Mouse (Mus musculus): ENCODE results near the gene Wdr95. TPM values are rescaled to one million over a fixed set of nuclear protein-coding genes. Genes with fewer than 3 reads are reported as not detected.

The Wdr95 gene
- polyA plus RNA-seq, 1 experiment from 2014 or later = not detected

DNA sequence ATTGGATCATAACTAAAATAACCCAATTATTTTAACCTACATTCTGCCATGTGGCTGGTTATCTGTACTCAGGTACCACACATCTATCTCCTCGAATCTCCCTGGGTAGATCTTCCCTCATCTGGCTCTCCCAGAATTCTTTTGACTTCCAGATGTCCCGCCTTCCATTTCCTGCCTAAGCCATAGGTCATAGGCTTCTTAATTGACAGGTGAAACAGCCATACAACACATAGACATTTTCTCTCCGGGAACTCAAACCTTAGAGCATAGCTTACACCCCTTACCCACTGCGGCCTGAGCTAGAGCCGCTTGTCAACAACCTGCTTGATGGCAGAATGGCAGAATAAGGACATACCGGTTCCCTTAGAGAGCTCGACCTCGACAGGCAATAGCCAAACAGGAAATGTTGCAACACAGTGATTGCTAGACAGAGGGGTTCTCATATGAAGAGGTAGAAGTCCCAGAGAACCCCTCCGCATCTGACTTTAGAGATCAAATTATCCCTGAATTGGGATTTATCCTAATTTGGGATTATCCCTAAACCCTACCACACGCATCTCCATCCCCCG is 58.9 kb downstream of the Wdr95 start:
- H3K9ac ChIP-seq = no peak overlapping the region
- H3K27ac ChIP-seq = no peak overlapping the region
- no peaks in the 10 kb centered on the region for H3K27me3 ChIP-seq (replicated peaks)
- no peak overlapping the region for H3K4me2 ChIP-seq (replicated peaks)
- H3K36me3 ChIP-seq = no peaks in the 10 kb centered on the region
- WGBS = 84% methylated on average over 11 of the region's 11 CpGs
- H3K9me3 ChIP-seq = no peaks in the 10 kb centered on the region
- 0 out of 2 replicates have a peak, but pooled peaks cover 8% of the 10 kb centered on the region for H3K4me1 ChIP-seq (replicated peaks)
- ATAC-seq = no peak
- no peak overlapping the region for H3K4me3 ChIP-seq (replicated peaks)

DNA sequence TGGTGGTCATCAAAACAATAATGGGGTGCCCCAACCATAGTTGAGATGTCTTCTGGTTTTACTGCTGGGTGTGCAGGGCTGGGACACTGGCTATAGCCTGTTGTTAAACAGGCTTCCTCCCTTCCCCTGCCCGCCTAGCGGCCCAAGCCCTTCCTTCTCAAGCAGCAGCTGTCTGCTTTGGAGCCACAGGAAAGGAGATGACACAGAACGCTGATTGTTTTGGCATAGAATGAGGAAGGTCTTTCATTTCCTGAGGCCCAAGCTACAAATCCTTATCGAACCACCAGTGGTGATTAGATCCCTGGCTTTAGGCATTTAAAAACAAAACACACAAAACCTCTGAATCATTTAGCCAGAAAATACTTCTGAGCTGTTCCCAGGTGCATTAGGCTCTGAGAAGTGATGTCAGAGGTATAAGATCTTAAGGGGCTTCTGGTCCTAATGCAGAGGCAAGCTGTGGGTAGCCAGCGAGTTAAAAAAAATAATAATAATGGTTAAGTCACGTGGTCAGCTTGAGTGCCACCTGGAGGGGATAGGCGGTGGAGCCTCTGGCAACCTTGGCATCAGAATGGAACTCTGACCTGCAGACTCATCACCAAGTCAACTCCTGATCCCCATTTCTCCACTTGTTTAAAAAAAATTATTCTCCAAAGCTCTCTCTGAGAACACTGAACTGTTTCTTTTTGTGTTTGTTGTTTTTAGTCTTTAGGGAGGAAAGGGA is 60.5 kb downstream of the Wdr95 start:
- Histone ChIP-seq H3K9ac (no peak overlapping the region), H3K36me3 (no peaks in the 10 kb centered on the region), H3K27ac (no peak overlapping the region), H3K4me2 (replicated peaks) (no peak overlapping the region), H3K9me3 (no peaks in the 10 kb centered on the region), H3K27me3 (replicated peaks) (no peaks in the 10 kb centered on the region), H3K4me3 (replicated peaks) (no peak overlapping the region), H3K4me1 (replicated peaks) (0 out of 2 replicates have a peak, but pooled peaks cover 8% of the 10 kb centered on the region)
- 46% methylated on average over 7 of the region's 7 CpGs for WGBS
- no peak for ATAC-seq

DNA sequence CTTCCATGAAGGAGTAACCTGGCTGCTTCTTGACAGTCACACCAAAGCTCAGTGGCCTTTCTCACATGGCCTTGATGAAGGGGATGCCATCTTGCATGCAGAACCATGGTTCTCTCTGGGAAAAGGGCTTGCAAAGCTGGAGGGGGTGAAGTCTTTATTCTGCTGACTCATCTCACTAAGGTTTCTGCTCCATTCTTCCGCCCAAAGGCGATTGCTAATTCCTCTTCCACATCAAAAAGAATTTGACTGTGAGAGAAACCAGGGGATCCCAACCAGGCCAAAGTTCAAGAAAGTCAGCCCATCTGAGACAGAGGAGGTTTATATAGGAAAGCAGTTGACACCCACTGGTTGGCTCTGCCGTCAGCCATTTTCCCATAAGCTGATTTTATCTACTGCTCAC is 61.5 kb downstream of the Wdr95 start:
- no peak overlapping the region for H3K4me2 ChIP-seq (replicated peaks)
- WGBS = 41% methylated on average over 3 of the region's 3 CpGs
- no peak overlapping the region for H3K27ac ChIP-seq
- H3K9me3 ChIP-seq = no peaks in the 10 kb centered on the region
- H3K9ac ChIP-seq = no peak overlapping the region
- no peak for ATAC-seq
- H3K36me3 ChIP-seq = no peaks in the 10 kb centered on the region
- no peaks in the 10 kb centered on the region for H3K27me3 ChIP-seq (replicated peaks)
- H3K4me3 ChIP-seq (replicated peaks) = no peak overlapping the region
- 0 out of 2 replicates have a peak, but pooled peaks cover 5% of the 10 kb centered on the region for H3K4me1 ChIP-seq (replicated peaks)

DNA sequence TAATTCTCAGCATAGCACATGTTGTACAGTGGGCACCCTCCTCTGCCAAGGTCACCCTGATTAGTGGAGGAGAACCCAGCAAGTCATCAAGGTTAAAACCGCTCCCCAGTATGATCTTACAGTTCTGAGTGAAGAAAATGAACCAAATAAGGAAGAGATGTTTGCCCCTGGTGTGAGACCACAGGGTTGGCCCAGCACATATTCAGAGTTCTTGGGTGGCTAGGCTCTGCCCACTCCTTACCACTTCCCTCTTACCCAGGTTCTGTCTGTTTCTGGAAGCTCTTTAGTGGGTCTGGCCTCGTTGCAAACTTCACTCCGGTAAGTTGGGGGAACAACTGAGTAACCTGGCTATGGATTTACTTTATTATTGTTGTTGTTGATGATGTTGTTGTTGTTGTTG is 65.7 kb downstream of the Wdr95 start:
- H3K4me1 ChIP-seq (replicated peaks) = no peaks in the 10 kb centered on the region
- no peak for ATAC-seq
- H3K36me3 ChIP-seq = no peaks in the 10 kb centered on the region
- no peak overlapping the region for H3K4me2 ChIP-seq (replicated peaks)
- WGBS = 85% methylated on average over 3 of the region's 3 CpGs
- no peaks in the 10 kb centered on the region for H3K9me3 ChIP-seq
- no peak overlapping the region for H3K27ac ChIP-seq
- no peak overlapping the region for H3K4me3 ChIP-seq (replicated peaks)
- H3K27me3 ChIP-seq (replicated peaks) = no peaks in the 10 kb centered on the region
- H3K9ac ChIP-seq = no peak overlapping the region

DNA sequence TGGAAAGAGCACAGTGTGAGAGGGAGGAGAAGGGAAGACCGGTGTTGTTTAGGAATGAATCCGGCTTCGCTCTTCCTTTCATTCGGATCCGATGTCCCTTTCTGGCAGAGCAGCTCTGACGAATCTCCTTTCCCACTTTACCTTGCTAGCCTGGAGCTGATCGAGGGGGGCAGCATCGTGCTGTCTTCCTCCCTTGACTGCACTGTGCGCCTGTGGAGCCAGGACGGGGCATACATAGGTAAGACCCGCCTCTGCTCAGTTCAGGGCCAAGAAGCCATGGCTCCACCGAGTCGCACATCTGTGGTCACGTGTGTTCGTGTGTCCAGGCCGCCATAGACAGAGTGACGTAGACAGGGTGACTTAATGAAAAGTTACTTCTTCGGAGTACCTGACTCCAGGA is 68.9 kb downstream of the Wdr95 start:
- 54% methylated on average over 18 of the region's 18 CpGs for WGBS
- no peak for ATAC-seq
- Histone ChIP-seq H3K4me1 (replicated peaks) (no peaks in the 10 kb centered on the region), H3K36me3 (no peaks in the 10 kb centered on the region), H3K27ac (no peak overlapping the region), H3K4me2 (replicated peaks) (no peak overlapping the region), H3K4me3 (replicated peaks) (no peak overlapping the region), H3K9me3 (no peaks in the 10 kb centered on the region), H3K27me3 (replicated peaks) (no peaks in the 10 kb centered on the region), H3K9ac (no peak overlapping the region)

DNA sequence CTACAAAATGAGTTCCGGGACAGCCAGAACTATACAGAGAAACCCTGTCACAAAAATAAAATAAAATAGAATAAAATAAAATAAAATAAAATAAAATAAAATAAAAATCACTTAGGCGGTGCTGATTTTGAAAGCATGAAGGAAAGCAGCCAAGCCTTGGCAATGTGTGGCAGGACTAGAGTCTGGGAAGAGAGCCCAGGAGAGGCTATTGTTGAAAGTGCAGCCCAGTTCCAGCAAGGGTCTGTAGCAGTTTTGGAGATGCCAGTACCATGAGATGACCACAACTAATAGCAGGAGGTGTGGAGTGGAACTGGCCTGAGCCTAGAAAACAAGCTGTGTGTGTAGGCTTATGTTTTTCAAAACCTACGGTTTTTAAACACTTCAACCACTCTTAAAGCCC is 73.5 kb downstream of the Wdr95 start:
- Histone ChIP-seq H3K36me3 (no peaks in the 10 kb centered on the region), H3K4me1 (replicated peaks) (no peaks in the 10 kb centered on the region), H3K27me3 (replicated peaks) (no peaks in the 10 kb centered on the region), H3K9me3 (no peaks in the 10 kb centered on the region), H3K27ac (no peak overlapping the region), H3K9ac (no peak overlapping the region), H3K4me3 (replicated peaks) (no peak overlapping the region), H3K4me2 (replicated peaks) (no peak overlapping the region)
- ATAC-seq = no peak
- WGBS = 96% methylated on average over 3 of the region's 3 CpGs

DNA sequence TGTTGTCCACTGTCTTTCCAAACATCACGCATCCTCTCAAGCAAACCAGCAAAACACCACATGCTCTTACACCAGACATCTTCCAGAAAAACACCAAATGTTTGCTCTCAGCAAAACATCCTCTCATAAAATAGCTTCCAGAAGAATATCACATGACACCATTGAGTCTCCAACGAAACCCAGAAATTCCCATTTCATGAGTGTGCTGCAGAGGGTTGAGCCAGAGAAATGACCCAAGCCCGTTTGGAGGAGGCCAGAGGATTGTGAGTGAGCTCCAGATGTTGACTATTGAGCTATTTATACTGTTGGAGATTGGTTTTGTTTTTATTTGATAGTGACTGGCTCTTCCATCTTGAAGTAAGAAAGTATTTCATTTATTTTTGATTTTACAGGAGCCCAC is 74.8 kb downstream of the Wdr95 start:
- no peak for ATAC-seq
- no peak overlapping the region for H3K9ac ChIP-seq
- no peaks in the 10 kb centered on the region for H3K4me1 ChIP-seq (replicated peaks)
- H3K9me3 ChIP-seq = no peaks in the 10 kb centered on the region
- H3K36me3 ChIP-seq = no peaks in the 10 kb centered on the region
- H3K27me3 ChIP-seq (replicated peaks) = no peaks in the 10 kb centered on the region
- H3K4me2 ChIP-seq (replicated peaks) = no peak overlapping the region
- H3K4me3 ChIP-seq (replicated peaks) = no peak overlapping the region
- no peak overlapping the region for H3K27ac ChIP-seq
- WGBS = 66% methylated on average over 3 of the region's 3 CpGs

DNA sequence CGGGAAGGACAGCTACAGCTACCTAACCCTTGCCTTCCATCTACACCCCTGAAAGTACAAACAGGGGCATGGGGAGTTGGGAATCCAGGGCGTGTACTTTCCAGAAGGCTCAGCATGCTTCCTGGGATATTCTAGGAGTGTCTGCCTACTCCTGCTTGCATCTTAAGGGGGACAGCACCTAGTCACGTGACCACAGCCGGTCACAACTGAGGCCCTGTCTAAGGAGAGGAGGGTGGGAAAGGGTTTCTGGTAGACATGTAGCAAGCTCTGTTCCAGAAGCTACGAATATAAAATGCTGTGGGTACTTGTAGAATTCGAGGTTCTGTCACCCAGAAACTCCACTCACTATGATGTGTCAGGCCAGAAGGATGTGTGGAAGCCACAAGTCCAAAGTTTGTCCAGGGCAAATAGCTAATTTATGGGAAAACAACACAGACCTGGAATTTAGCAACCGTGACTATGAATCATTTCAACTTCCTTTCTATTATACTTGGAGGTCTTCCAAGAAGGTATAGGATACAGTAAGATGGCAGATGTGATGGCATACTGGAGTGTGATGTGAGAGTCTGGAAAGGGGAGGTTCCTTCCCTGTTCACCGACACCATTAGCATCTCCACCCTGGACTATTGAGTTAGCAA is 78.7 kb downstream of the Wdr95 start:
- Histone ChIP-seq H3K4me2 (replicated peaks) (no peak overlapping the region), H3K27ac (no peak overlapping the region), H3K36me3 (no peaks in the 10 kb centered on the region), H3K9me3 (no peaks in the 10 kb centered on the region), H3K4me3 (replicated peaks) (no peak overlapping the region), H3K9ac (no peak overlapping the region), H3K27me3 (replicated peaks) (no peaks in the 10 kb centered on the region), H3K4me1 (replicated peaks) (no peaks in the 10 kb centered on the region)
- WGBS = 82% methylated on average over 8 of the region's 8 CpGs
- ATAC-seq = no peak

DNA sequence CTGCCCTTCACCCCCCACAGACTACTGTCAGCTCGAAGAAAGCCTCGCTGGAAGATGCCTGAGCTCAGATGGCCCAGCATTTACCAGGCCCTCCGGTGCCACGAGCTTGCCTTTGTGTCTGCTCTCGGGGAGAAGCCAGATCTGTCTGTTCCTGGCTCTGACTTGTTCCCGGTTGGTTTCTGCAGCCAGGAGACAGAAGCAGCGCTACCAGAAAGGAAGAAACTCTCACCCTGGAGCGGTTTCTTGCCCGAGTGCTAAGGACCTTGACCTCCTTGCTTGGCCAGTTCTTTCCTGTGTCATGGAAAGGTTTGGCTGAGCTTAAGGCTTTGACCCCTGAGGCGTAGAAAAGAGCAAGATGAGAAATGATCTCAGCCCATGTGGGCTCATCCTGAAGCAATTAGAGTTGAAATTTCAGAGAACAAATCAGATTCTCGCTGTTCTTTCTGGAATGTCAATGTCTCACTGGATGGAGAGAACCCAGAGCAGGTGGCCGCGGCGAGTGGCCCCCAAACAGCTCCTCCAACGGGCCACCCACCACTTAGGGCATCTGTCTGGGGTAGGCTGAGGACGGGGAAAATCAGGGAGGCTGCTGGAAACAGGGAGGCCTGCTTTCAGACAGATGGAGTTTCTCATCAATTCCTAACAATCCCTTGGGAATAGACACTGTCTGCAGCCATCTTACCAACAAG is 83.1 kb downstream of the Wdr95 start:
- H3K9ac ChIP-seq = no peak overlapping the region
- H3K27me3 ChIP-seq (replicated peaks) = no peaks in the 10 kb centered on the region
- WGBS = 46% methylated on average over 16 of the region's 16 CpGs
- no peak overlapping the region for H3K4me2 ChIP-seq (replicated peaks)
- H3K4me3 ChIP-seq (replicated peaks) = no peak overlapping the region
- no peak overlapping the region for H3K27ac ChIP-seq
- H3K9me3 ChIP-seq = no peaks in the 10 kb centered on the region
- no peaks in the 10 kb centered on the region for H3K36me3 ChIP-seq
- no peak for ATAC-seq
- H3K4me1 ChIP-seq (replicated peaks) = no peaks in the 10 kb centered on the region

DNA sequence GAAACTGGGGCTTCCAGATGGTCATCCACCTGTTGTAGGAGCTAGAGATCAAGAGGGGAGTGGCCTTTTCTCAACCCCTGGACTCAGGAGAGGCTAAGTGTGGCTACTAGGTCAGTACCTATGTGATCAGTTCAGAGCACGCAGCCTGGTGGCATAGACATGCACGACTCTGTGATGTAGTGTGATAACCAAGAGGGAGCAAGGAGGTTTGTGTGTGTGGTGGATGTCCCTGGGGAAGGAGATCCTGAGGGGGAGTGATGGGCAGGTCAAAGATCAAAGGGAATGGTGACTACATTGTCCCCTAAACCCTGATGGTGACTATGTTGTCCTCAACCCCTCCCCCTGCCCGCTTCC is 83.7 kb downstream of the Wdr95 start:
- no peak overlapping the region for H3K4me3 ChIP-seq (replicated peaks)
- no peaks in the 10 kb centered on the region for H3K36me3 ChIP-seq
- no peaks in the 10 kb centered on the region for H3K4me1 ChIP-seq (replicated peaks)
- WGBS = 78% methylated on average over 3 of the region's 3 CpGs
- H3K4me2 ChIP-seq (replicated peaks) = no peak overlapping the region
- no peak overlapping the region for H3K9ac ChIP-seq
- H3K27ac ChIP-seq = no peak overlapping the region
- no peak for ATAC-seq
- no peaks in the 10 kb centered on the region for H3K9me3 ChIP-seq
- no peaks in the 10 kb centered on the region for H3K27me3 ChIP-seq (replicated peaks)

DNA sequence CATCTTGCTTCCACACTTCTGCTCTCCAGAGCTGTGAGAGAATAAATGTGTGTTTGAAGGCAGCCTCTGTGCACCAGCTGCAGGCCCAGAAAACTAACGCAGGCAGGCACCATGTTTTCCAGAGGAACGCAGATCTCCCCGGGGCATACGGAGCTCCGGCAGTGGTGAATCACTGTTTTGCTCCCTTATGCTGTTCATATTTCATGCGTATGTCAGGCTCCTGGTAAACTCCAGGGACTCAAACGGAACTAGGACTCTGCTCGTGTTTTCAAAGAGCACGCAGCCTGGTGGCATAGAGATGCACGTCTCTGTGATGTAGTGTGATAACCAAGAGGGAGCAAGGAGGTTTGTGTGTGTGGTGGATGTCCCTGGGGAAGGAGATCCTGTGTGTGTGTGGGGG is 84.3 kb downstream of the Wdr95 start:
- no peaks in the 10 kb centered on the region for H3K4me1 ChIP-seq (replicated peaks)
- no peak overlapping the region for H3K9ac ChIP-seq
- WGBS = 34% methylated on average over 10 of the region's 10 CpGs
- H3K27me3 ChIP-seq (replicated peaks) = no peaks in the 10 kb centered on the region
- H3K4me2 ChIP-seq (replicated peaks) = no peak overlapping the region
- ATAC-seq = no peak
- 0 out of 2 replicates have a peak, but pooled peaks cover 3% of the 10 kb centered on the region for H3K36me3 ChIP-seq
- H3K27ac ChIP-seq = no peak overlapping the region
- no peak overlapping the region for H3K4me3 ChIP-seq (replicated peaks)
- H3K9me3 ChIP-seq = no peaks in the 10 kb centered on the region

DNA sequence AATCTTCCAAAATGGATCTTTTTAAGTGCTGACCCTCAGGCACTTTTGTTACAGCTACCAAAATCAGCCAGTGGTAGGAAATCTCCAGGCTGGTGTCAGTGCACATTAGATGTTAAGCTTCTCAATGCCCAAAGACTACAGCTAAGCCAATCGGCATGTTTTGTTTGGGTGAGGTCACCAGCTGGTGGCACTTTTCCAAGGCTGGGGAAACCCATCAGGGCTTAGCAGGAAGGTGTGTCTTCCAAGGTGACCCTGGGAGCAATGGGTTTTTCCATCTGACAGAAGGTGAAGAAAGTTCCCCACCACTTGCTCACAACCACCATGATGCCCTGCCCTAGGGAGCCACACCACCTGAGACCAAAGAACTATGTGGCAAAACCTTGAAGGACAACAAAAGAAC is 87.7 kb downstream of the Wdr95 start:
- WGBS = 70% methylated on average over 1 of the region's 1 CpGs
- H3K4me3 ChIP-seq (replicated peaks) = no peak overlapping the region
- peaks cover 25% of the 10 kb centered on the region for H3K36me3 ChIP-seq
- ATAC-seq = no peak
- H3K9me3 ChIP-seq = no peaks in the 10 kb centered on the region
- no peak overlapping the region for H3K9ac ChIP-seq
- no peak overlapping the region for H3K27ac ChIP-seq
- no peak overlapping the region for H3K4me2 ChIP-seq (replicated peaks)
- H3K4me1 ChIP-seq (replicated peaks) = no peaks in the 10 kb centered on the region
- H3K27me3 ChIP-seq (replicated peaks) = no peaks in the 10 kb centered on the region

Data from intestine, embryonic 15.5 days (tissue).